Comparison of ENCODE assay signal across 33 mouse cellular contexts in the genomic region with DNA sequence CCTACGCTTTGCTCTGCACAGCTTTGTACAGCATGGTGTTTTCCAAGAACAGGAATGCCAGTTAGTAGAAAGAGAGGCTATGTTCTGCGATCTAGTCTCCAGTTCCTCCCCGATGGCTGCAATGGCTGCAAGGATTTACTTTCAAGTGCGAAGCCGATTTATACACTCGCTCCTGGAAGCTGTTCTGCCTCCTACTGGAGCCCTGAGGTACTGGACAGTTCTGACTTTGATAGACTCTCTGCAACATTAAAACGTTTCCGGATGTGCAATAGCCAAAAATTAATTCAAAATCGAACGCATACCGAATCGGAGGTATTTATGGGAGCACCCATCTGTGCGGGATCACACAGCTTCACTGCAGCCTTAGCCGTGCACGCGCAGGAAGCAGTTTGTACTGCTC. TPM values are rescaled to one million over a fixed set of nuclear protein-coding genes. Genes with fewer than 3 reads are reported as not detected.
DNase-seq lines count a peak whose midpoint lies in the region; ATAC-seq and TF ChIP-seq lines count a peak whose summit lies in the region.
"Had no signal": no experiment of that assay in that cellular context is flagged by ENCODE, and none has a peak within 500 bp of the region (broad histone marks: within the 10 kb centered on the region; RNA-seq: fewer than 3 reads in every experiment).

No protein-coding gene starts in this region.

- 72% methylated on average over 16 of the region's 16 CpGs for WGBS in kidney, adult 2 months
- 86% methylated on average over 16 of the region's 16 CpGs for WGBS in midbrain, postnatal 0 days
- WGBS in midbrain, embryonic 14.5 days = 85% methylated on average over 16 of the region's 16 CpGs

- H3K27ac ChIP-seq in kidney, adult 2 months (ENCODE audit: insufficient read depth, low read depth, low read length) = no peak overlapping the region
- no peak overlapping the region for H3K27ac ChIP-seq in midbrain, postnatal 0 days (ENCODE audit: low read depth, low read length)
- no peak overlapping the region for H3K27ac ChIP-seq in midbrain, embryonic 14.5 days (replicated peaks; ENCODE audit: low read depth, low read length)
- H3K27ac ChIP-seq: forebrain, embryonic 13.5 days; heart, adult 2 months; hindbrain, embryonic 13.5 days; limb, embryonic 10.5 days; limb, embryonic 15.5 days; liver, embryonic 14.5 days; midbrain, embryonic 10.5 days; neural tube, embryonic 13.5 days had no signal

- H3K9ac ChIP-seq in midbrain, postnatal 0 days (replicated peaks; ENCODE audit: low read length, poor library complexity, severe bottlenecking) = no peak overlapping the region
- no peak overlapping the region for H3K9ac ChIP-seq in midbrain, embryonic 14.5 days (replicated peaks; ENCODE audit: low read length)
- H3K9ac ChIP-seq: forebrain, embryonic 13.5 days; heart, embryonic 12.5 days; hindbrain, embryonic 13.5 days; limb, embryonic 15.5 days; liver, embryonic 14.5 days; lung, embryonic 14.5 days; neural tube, embryonic 13.5 days had no signal

- TF ChIP-seq POLR2A in kidney, adult 2 months (IDR thresholded peaks at IDR 0.05; ENCODE audit: low read depth, low read length) = no peak

- no peaks in the 10 kb centered on the region for H3K27me3 ChIP-seq in kidney, adult 2 months (replicated peaks; ENCODE audit: control insufficient read depth, insufficient read depth, low read length)
- no peaks in the 10 kb centered on the region for H3K27me3 ChIP-seq in midbrain, postnatal 0 days (ENCODE audit: insufficient read depth, low read length)
- no peaks in the 10 kb centered on the region for H3K27me3 ChIP-seq in midbrain, embryonic 14.5 days (ENCODE audit: control insufficient read depth, insufficient read depth, low read length)
- H3K27me3 ChIP-seq: forebrain, embryonic 13.5 days; heart, embryonic 12.5 days; hindbrain, embryonic 13.5 days; limb, embryonic 15.5 days; neural tube, embryonic 13.5 days had no signal

- peaks cover 6% of the 10 kb centered on the region; the same call in 1 of the 2 replicates for H3K4me1 ChIP-seq in kidney, adult 2 months (ENCODE audit: control insufficient read depth, insufficient read depth, low read length)
- H3K4me1 ChIP-seq in midbrain, postnatal 0 days (ENCODE audit: insufficient read depth, low read length) = no peaks in the 10 kb centered on the region
- no peaks in the 10 kb centered on the region for H3K4me1 ChIP-seq in midbrain, embryonic 14.5 days (ENCODE audit: control insufficient read depth, insufficient read depth, low read length)
- H3K4me1 ChIP-seq: limb, embryonic 10.5 days; limb, embryonic 15.5 days had no signal

- no peak overlapping the region for H3K4me3 ChIP-seq in kidney, adult 2 months (ENCODE audit: insufficient read depth, low read depth, low read length)
- no peak overlapping the region for H3K4me3 ChIP-seq in midbrain, postnatal 0 days (ENCODE audit: low read depth, low read length)
- no peak overlapping the region for H3K4me3 ChIP-seq in midbrain, embryonic 14.5 days (replicated peaks; ENCODE audit: low read depth, low read length)
- H3K4me3 ChIP-seq: forebrain, embryonic 13.5 days; heart, adult 2 months; heart, embryonic 12.5 days; hindbrain, embryonic 13.5 days; limb, embryonic 10.5 days; limb, embryonic 15.5 days; midbrain, embryonic 10.5 days; neural tube, embryonic 13.5 days had no signal

- DNase-seq in kidney, adult 2 months = no peak
- no peak for DNase-seq in kidney, postnatal 25 days
- no peak for DNase-seq in midbrain, postnatal 0 days (ENCODE audit: low spot score)
- DNase-seq in midbrain, embryonic 14.5 days = no peak
- peak; percentile 35 for DNase-seq in ZHBTc4 (ENCODE audit: low read depth, low spot score)
- DNase-seq in embryo, embryonic 9.5 days (ENCODE audit: extremely low spot score) = no peak
- DNase-seq: adrenal gland, adult 2 months; adrenal gland, postnatal 36 days; cerebellum, adult 8-10 months; cerebellum, postnatal 25 days; gastrocnemius, postnatal 36 days; heart, adult 2 months; heart, postnatal 4 days; kidney, adult 9 months; kidney, postnatal 14 days; lung, postnatal 14 days; right cerebral cortex, postnatal 4 days; thymus, adult 2 months; thymus, postnatal 36 days had no signal

- H3K4me2 ChIP-seq in midbrain, postnatal 0 days (ENCODE audit: low read depth, low read length, poor library complexity, severe bottlenecking) = no peak overlapping the region
- no peak overlapping the region for H3K4me2 ChIP-seq in midbrain, embryonic 14.5 days (ENCODE audit: low read length)
- H3K4me2 ChIP-seq: forebrain, embryonic 13.5 days; heart, embryonic 12.5 days; hindbrain, embryonic 13.5 days; limb, embryonic 15.5 days; lung, embryonic 14.5 days; neural tube, embryonic 13.5 days had no signal

- no peaks in the 10 kb centered on the region for H3K36me3 ChIP-seq in kidney, adult 2 months (ENCODE audit: control insufficient read depth, insufficient read depth, low read length)
- no peaks in the 10 kb centered on the region for H3K36me3 ChIP-seq in midbrain, postnatal 0 days (ENCODE audit: insufficient read depth, low read length)
- H3K36me3 ChIP-seq in midbrain, embryonic 14.5 days (ENCODE audit: control insufficient read depth, insufficient read depth, low read length) = no peaks in the 10 kb centered on the region
- H3K36me3 ChIP-seq: hindbrain, embryonic 13.5 days; limb, embryonic 15.5 days had no signal

- no peak for ATAC-seq in midbrain, postnatal 0 days (ENCODE audit: low FRiP score)
- ATAC-seq in midbrain, embryonic 14.5 days (ENCODE audit: low FRiP score, low TSS enrichment) = no peak
- no peak for ATAC-seq in megakaryocyte-erythroid progenitor cell, adult 5-6 weeks (replicated peaks; ENCODE audit: low FRiP score, low TSS enrichment, poor library complexity, severe bottlenecking)
- ATAC-seq: activated CD4-positive, CD25-positive, alpha-beta regulatory T cell, adult 4 months; forebrain, embryonic 13.5 days; inflammation-experienced regulatory T-cells, adult 6 months; midbrain, embryonic 16.5 days had no signal

- 0 out of 2 replicates have a peak, but pooled peaks have one; percentile 12 for TF ChIP-seq CTCF in kidney, adult 2 months (conservative IDR thresholded peaks at IDR 0.05; ENCODE audit: insufficient read depth, insufficient read length, low read depth, low read length)
- peak; percentile 27 for TF ChIP-seq CTCF in midbrain, postnatal 0 days (IDR thresholded peaks at IDR 0.05)

- no peaks in the 10 kb centered on the region for H3K9me3 ChIP-seq in midbrain, postnatal 0 days (ENCODE audit: low read length)
- no peaks in the 10 kb centered on the region for H3K9me3 ChIP-seq in midbrain, embryonic 14.5 days (ENCODE audit: control insufficient read depth, low read length)
- H3K9me3 ChIP-seq: forebrain, embryonic 13.5 days; heart, embryonic 12.5 days; hindbrain, embryonic 13.5 days; limb, embryonic 10.5 days; limb, embryonic 15.5 days; neural tube, embryonic 13.5 days had no signal

RNA-seq across cellular contexts. Expression of gene Tmem108, which starts 58.6 kb away (rescaled TPM):
- 6.9 and 7.1 TPM in 2 replicates for polyA plus RNA-seq in kidney, adult 2 months (2012; rRNA removed)
- 16.9 and 25.2 TPM in 2 replicates for total RNA-seq in midbrain, postnatal 0 days (2014; rRNA removed)
- 20.2 and 24.8 TPM in 2 replicates for polyA plus RNA-seq in midbrain, postnatal 0 days (2015; fragmentation: Nextera tagmentation; extraction: Ambion mirVana)
- polyA plus RNA-seq in midbrain, embryonic 14.5 days (2014; fragmentation: Nextera tagmentation; extraction: Ambion mirVana) = 29.6 and 33.2 TPM in 2 replicates
- 0.74 and 1.3 TPM in 2 replicates for total RNA-seq in megakaryocyte-erythroid progenitor cell, adult 5-6 weeks (2014; fragmentation: Nextera tagmentation)
- 0.38 TPM in 1 of 2 replicates, not detected in the other for total RNA-seq in megakaryocyte-erythroid progenitor cell, adult 5-6 weeks (2017)
- total RNA-seq: gastrocnemius, adult 18-20 months; gastrocnemius, postnatal 36 days had no signal
